Mouse (Mus musculus): ENCODE data around the gene Cacng5. TPM values are rescaled to one million over a fixed set of nuclear protein-coding genes. Genes with fewer than 3 reads are reported as not detected.

Cacng5 gene
- total RNA-seq (2014; fragmentation: Nextera tagmentation) (not detected in 2 replicates), total RNA-seq (2017) (not detected in 2 replicates)

DNA sequence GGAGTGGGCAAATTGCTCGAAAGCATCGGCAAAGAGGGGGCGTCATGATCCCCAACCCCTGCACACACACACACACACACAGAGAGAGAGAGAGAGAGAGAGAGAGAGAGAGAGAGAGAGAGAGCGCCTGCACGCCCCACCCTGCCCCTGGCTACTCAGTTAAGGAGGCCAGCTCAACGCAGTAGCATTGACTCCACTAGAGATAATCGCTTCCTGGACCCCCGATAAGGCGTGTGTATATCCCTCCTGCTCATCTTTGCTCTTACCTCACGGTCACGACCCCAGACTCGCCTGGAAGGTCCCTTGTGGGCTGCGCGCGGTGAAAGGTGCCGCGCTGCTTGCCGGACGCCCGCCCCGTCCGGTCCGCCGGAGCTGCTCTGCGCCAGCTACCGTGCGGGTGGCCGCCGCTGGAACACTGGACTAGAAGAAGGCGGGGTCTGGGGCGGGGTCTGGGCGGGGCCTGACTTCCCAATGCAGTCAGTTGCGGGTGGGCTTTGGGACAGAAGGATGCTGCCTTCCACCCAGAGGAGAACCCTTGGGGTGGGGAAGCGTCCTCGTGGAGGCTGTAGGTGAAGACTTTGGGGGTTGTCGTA, at the start of gene Cacng5:
Cacng5 (minus strand) TSS at position 422 of the 593 bp plus-strand sequence.
- ATAC-seq (replicated peaks; ENCODE audit: poor library complexity, severe bottlenecking), result no peak

DNA sequence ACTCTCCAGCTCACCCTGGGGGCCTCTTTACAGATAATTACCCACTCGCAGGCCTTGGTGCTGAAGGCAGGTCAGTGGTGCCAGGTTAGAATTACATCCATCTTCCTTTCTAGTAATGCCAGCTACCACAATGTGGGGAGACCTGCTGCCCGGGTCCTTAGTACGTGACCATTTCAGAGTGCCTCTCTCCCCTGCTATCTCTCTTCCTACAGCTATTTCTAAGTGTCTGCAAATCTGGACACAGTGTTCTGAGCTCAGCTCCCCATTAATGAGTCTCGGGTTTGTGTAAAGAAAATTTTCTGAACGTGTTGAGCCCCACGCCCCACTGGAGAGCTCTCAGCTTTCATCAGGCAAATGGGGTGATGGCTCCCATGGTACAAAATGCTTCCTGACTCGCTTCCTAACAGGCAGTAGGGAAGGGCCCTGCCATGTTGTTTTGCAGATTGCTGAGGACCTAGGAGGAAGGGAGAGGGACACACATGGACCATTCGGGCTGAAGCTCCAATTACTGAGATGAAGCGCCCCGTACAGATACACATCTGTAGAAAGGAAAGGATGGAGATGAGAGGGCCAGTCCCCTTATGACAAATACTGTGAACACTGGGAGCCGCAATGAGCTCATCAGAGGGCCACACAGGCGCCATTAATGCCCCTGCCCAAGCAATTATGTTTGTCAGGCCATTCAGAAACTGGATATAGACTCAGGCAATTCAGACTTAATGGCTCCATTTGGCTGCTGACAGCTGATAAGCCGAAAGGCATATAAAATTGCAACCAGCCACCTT, 42.9 kb upstream of the Cacng5 start:
- ATAC-seq (replicated peaks; ENCODE audit: poor library complexity, severe bottlenecking), result no peak

DNA sequence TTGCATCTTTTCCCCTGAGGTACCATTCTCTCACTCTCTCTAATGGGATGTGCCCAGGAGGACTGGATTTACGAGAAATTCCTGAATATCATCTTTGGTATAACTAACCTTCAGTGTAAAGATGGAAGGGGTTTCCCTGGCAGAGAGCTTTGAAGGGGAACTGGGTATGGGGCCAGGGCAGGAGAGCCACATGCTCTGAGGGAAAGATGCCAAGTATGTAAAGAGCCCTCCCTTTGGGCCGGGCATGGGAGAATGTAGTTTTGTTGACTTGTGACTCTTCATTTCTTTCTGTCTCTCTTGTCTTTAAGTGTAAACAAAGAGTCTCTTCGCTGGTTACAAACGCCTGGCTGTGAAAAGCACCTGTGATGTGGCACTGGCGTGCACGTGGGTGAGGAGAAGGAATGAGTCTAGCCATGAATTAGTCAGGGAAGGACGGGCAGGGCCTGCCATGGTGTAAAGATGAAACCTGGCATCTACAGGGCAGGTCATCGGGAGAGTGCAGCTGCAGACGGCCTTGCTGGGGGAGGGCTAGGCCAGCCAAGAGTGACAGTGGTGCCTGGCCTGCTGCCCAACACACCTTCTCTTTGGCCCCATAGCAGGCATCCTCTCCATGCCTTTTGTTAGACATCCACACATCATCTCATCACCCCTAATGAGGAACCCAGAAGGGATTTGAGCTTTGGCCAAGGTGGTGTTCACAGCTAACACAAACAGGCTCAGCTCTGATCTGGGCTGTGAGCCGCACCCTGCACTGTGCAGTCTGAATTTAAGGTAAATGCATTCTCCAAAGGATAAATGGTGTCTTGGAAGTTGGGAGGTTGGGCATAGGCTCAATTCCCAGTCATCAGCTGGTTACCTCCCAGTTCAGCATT, 40.6 kb upstream of the Cacng5 start:
- no peak for ATAC-seq (replicated peaks; ENCODE audit: poor library complexity, severe bottlenecking)

DNA sequence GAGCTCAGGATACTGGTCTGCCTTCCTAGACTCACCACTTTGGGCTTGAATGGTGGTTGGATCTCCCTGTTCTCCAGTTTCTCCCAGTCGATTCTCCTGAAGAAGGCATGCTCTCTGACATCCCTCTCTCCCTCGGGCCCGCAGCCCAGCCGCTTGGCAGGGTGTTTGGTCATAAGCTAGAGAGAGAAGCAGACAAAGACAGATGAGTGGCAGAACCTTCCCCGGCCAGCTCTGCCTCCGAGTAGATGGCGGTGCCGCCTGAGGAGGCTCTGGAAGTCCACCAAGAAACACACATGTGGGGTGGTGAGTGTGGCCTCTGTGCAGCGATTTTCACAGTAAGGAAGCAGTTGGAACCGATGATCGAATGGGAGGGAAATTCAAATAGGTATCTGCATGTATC, 36.6 kb upstream of the Cacng5 start:
- ATAC-seq (replicated peaks; ENCODE audit: poor library complexity, severe bottlenecking), result no peak

DNA sequence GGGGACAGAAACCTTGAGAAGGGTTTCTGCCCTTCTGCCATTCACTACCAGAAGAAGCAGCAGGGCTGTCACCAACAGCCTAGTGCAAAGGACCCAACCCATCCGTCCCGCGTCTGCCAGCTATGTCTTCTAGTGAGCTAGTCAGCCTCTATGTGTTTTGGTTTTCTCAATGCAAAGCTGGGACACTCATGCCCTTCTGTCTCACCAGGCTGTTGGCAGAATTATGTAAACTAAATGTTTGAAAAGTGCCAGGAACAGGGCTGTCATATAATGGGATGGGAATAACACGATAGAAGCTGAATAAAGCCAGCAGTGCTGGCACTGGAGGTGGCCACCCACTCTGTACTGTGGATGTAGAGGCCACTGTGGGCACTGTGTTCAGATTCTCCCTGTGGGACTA, 35.8 kb upstream of the Cacng5 start:
- no peak for ATAC-seq (replicated peaks; ENCODE audit: poor library complexity, severe bottlenecking)

DNA sequence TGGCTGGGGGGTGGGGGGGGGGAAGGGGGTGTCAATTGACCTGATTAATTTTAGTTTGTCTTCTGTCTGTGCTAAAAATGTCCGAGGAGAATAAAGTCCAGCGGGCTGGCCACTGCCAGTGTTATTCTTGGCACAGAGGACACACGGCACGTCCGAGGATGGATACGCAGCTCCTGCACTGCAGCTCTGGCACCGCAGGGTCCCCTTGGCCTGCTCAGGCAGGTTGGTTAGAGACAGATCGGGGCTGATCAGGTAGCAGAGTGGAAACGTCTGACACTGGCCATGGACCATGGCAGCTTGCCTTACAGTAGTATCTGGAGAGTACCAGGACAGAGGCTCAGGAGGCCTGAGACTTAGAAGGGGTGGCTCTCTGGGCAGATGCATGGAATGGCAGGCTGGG, 35.4 kb upstream of the Cacng5 start:
- ATAC-seq (replicated peaks; ENCODE audit: poor library complexity, severe bottlenecking), result no peak

DNA sequence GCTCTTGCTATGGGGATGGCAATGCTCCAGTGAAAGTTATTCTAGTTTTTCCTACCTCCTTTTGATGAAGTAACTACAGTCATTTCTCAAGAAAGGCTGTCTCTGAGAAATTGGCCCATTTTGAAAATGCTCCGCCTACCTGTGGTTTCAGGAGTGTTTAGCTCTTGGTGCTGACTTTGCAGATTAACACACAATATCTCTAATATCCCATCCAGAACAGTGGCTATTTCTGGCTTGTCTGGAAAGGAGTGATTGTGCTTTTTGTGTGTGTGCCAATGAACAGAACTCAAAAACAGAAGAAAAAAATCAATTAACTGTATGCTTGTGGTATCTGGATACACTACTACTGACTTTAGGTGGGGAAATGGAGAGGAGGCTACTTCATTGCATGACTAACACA, 33.1 kb upstream of the Cacng5 start:
- ATAC-seq (replicated peaks; ENCODE audit: poor library complexity, severe bottlenecking), result no peak

DNA sequence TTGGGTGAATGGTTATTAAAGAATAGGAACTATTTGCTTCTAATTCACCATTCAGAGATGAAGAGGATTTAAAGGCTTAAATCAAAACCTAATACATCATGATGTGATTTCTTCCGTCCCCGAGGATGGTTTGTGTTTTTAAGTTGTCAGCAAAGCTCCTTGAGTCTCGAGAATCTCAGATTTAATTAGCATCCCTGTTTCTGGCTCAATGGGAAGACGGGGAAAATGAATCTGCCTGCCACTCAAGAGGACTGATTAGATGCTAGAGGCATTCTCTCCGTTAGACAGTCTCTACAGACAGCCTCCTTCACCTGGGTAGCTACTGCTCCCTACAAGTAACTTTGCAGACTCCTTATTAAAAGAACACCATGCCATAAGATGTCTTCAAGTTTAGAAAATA, 32.0 kb upstream of the Cacng5 start:
- no peak for ATAC-seq (replicated peaks; ENCODE audit: poor library complexity, severe bottlenecking)

DNA sequence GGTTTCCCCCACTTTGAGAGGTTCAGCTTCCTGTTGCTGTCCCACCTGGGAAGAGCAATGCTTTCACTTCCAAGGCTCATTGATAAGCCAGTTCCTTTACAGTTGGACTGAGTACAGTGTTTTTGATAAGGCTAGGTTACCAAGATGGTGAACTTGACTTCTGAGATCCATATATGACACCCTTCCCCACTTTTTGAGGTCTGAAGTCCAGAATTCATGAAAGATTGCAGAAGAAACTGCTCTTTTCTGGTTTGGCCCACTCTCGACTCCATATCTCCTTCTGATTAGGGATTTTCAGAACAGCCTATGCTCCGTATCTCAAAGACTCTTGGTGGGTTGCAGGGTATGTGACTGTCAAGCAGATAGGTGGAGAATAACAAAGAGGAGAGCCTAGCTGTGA, 22.1 kb upstream of the Cacng5 start:
- ATAC-seq (replicated peaks; ENCODE audit: poor library complexity, severe bottlenecking), result no peak

DNA sequence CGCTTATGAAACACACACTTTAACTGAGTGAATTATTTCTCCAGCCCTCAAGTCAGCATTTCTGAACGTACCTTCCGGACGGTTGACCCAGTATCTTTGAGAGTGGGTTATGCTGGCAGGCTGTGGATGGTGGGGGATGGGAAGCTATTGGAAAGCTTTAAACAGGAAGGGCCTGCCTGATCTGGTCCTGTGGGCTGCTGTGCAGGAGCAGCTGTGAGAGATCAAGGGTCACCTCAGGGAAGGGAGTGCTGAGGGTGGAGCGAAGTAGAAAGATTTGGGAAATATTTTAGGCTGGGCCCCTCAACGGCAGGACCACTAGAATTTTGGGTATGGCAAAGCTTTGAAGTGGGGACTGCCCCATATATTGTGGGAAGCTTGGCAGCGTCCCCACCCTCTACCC, 16.9 kb upstream of the Cacng5 start:
- ATAC-seq (replicated peaks; ENCODE audit: poor library complexity, severe bottlenecking), result no peak

DNA sequence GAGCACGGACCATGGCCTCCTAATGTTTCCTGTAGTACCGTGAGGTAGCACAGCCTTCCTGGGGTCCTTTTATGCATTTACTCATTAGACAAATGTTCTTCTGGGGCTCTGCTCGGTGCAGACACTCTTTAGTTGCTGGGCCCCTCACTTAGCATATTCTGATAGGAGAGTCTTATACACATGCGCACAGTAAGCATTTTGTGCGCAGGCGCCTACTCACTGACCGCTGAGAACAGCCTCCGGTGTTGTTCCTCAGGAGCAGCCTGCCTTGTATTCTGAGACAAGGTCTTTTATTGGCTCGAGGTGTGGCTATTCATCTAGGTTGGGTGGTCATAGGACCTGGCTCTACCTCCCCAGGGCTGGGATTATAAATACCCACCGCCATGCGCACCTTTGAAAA, 16.4 kb upstream of the Cacng5 start:
- ATAC-seq (replicated peaks; ENCODE audit: poor library complexity, severe bottlenecking), result no peak

DNA sequence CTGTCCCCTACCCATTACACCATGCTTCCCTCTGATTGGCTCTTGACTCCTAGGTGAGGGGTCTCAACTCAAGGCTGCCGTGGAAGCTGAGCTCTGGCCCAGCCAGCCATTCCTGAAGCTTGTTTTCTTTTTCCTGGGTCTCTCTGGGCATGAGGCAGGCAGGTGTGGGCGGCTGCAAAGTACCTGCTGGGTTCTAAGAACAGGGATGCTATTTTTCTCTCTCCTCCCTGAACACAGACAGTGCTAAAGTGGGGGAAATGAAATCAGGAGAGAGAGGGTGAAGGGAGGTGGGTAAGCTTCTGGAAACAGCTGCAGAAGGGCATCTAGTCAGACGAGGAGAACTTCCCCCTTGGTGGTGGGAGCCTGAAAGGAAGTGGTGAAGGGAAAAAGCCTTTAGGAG, 14.9 kb upstream of the Cacng5 start:
- ATAC-seq (replicated peaks; ENCODE audit: poor library complexity, severe bottlenecking), result no peak

DNA sequence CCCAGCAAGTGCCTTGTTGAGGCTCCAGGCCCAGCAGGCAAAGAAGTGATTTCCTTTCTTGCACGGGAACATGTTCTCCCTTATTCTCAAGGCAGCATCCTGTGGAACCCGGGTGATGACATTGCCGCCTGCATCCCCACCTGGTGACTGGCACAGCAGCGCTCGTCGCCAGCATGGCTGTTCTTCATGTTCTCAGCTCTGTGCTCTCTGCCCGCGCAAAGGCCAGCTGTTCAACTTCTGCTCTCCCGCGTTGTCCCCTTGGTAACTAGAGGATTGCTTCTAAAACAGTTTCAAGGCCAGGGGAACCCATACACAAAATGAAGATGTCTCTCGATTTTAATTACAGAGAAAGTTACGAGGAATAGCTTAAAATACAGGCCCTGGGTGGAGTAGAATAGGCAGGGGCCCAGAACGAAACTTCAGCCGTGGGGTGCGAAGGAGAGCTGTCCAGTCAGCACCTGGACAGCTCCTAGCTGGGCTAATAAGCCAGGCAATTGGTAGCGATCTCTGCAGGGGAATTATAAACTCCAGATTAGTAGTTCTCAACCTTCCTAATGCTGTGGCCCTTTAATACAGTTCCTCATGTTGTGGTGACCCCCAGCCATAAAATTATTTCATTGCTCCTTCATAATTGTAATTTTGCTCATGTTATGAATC, 5.1 kb upstream of the Cacng5 start:
- peak; percentile 40; the same call in 1 of the 2 replicates for ATAC-seq (replicated peaks; ENCODE audit: poor library complexity, severe bottlenecking)

DNA sequence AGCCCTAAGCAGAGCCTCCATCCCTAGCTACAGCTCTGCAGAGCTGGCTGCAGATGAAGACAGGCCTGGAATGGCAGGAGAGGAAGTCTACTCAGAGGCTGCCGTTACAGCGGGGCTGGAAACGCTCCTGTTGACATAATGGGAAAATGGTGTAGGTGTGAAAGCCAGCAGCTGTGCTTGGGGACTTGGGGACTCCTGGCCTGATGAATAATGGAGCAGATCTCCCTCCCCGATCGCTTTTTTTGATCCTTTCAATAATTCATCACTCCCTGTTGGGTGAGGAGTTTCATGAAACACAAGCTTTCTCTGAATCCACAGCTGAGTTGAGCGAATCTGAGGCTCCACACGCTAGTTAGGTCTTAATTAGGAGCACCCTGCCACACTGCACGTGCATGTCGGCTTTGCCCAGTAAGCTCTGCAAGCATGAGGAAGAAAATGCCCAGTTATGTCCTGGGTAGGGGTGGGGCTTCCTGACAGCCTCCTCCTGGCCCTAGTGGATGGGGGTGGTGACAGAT, 2.9 kb upstream of the Cacng5 start:
- no peak for ATAC-seq (replicated peaks; ENCODE audit: poor library complexity, severe bottlenecking)

DNA sequence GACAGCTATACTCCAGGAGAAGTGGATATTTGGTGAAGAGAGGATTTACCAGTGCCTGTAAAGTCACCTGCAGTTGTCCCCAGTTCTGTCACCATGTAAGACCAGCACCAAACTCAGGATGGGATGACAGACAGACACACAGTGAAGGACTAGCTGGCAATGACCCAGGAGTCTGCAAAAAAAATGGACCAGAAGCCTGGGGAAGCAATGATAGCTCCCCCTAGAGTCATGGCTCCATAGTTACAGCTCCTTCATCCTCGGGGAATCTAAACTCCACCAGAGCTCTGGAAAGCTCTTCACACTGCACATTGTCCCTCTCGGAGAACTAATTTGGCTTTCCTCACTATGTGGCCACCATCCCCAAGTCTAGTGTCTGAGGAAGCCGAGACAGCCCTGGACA, 1.5 kb downstream of the Cacng5 start:
- no peak for ATAC-seq (replicated peaks; ENCODE audit: poor library complexity, severe bottlenecking)

DNA sequence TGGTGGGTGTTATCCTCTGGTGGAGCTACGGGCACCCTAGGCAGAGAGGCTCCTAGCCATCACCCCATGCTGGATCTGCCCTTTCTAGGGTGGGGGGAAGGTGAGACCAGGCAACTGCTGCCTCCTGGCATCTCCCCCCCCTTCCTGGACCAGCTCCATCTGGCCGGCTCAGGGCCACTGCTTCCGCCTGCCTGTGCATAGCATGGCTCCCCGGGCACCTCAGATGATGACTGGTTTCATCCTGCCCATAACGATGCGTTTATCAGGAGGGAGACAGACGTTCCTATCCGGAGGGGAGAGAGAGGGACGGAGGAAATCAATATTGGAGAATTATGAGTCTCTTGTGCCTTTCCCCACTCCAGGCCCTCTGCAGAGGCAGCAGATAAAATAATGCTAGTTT, 9.5 kb downstream of the Cacng5 start:
- no peak for ATAC-seq (replicated peaks; ENCODE audit: poor library complexity, severe bottlenecking)

DNA sequence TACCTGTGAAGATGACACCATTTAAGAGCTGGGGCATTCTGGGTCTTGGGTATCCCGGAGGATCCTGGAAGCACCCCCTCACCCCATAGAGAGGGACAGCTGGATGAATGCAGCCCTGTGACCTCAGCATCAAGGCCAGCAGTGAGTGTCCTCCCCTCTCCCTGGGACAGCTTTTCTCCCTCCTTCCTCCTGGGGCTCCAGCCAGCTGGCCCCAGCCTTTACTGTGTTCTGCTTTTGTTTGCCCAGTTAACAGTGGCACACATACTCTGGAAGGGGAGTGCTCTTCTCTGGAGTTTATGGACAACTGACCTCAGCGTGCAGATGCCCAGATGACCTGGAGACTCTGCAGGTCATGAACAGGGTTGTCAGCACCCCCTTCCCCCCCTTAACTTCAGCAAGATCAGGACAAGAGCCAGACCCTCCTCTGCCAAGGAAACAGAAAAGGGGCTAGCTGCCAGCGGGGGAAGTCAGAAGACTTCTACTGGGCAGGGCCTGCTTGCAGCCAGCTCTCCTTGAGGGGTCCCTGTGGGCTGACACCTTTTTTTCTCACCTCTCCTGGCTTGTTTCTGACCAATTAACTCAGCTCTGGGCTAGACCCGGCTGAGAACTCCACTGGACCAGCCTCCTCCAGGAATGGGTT, 10.8 kb downstream of the Cacng5 start:
- no peak for ATAC-seq (replicated peaks; ENCODE audit: poor library complexity, severe bottlenecking)

DNA sequence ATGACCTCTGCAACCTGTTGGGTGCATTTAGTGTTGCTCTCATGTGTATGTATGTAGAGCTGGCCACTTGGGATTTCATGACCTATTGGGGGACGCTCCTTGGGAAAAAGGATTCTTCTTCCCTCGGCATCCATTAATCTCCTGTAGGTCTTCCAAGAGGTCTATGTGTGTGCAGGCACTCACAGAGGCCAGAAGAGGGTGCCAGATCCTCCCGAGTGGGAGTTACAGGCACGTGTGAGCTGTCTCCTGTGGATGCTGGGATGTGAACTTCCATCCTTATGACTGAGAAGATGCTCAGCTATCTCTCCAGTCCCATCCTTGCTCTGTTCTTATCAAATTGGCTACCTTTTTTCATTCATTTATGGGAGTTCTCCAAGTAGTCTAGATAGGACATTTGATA, 14.4 kb downstream of the Cacng5 start:
- no peak for ATAC-seq (replicated peaks; ENCODE audit: poor library complexity, severe bottlenecking)

DNA sequence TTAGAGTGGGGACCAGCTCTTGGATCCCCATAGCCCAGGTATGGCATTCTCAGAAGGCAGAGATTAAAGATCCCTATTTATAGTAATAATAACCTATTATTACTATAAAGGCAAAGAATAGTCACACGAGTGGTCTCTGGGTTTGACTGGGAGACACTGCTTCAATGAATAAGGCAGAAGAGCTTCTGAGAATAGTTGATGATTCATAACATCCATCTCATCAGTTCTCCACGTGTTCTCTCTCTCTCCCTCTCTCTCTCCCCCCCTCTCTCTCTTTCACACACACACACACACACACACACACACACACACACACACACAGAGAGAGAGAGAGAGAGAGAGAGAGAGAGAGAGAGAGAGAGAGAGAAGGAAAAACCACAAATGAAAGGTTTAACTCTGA, 16.2 kb downstream of the Cacng5 start:
- no peak for ATAC-seq (replicated peaks; ENCODE audit: poor library complexity, severe bottlenecking)

DNA sequence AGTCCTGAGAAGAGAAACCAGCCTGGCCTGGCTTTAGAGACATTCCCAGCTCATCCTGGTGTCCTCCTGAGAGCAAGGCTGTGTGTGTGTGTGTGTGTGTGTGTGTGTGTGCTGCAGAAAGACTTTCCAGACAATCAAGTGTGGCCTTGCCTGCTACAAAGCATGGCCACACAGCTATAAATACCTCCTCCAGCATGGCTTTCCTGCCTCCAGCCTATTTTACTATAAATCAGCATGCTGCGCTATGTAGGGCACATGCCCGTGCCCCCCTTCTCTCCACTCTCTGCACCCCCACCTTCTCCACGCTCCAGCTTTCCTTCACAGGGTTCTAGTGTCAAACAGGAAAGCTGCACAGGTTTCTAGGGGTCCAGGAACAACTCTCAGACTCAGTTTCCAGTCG, 19.2 kb downstream of the Cacng5 start:
- ATAC-seq (replicated peaks; ENCODE audit: poor library complexity, severe bottlenecking), result no peak
